23 mouse cellular contexts compared by ENCODE assay signal in genomic region chr6:136407608-136408192, GRCm38 (mm10). TPM values are rescaled to one million over a fixed set of nuclear protein-coding genes. Genes with fewer than 3 reads are reported as not detected.
DNase-seq lines count a peak whose midpoint lies in the region; ATAC-seq lines count a peak whose summit lies in the region.
"Had no signal": no experiment of that assay in that cellular context is flagged by ENCODE, and none has a peak within 500 bp of the region (broad histone marks: within the 10 kb centered on the region; RNA-seq: fewer than 3 reads in every experiment).

No protein-coding gene starts in this region.

- peak; percentile 72 for DNase-seq in heart, adult 11 months
- no peak for DNase-seq in heart, postnatal 36 days
- no peak for DNase-seq in hindbrain, embryonic 14.5 days (ENCODE audit: low spot score)
- no peak for DNase-seq in Muller cell, postnatal 12 days (ENCODE audit: inconsistent ontology term)
- no peak for DNase-seq in urinary bladder, postnatal 25 days (ENCODE audit: low spot score)
- DNase-seq: cerebellum, postnatal 25 days; heart, postnatal 10 days; right cerebral cortex, postnatal 4 days had no signal

- no peaks in the 10 kb centered on the region for H3K36me3 ChIP-seq in intestine, embryonic 16.5 days (ENCODE audit: control insufficient read depth, insufficient read depth, low read length)
- no peaks in the 10 kb centered on the region for H3K36me3 ChIP-seq in lung, embryonic 15.5 days
- H3K36me3 ChIP-seq in stomach, embryonic 16.5 days (ENCODE audit: control insufficient read depth, insufficient read depth, low read length), result no peaks in the 10 kb centered on the region
- H3K36me3 ChIP-seq in hindbrain, embryonic 14.5 days (replicated peaks; ENCODE audit: control insufficient read depth, insufficient read depth), result no peaks in the 10 kb centered on the region
- H3K36me3 ChIP-seq: embryonic facial prominence, embryonic 15.5 days; forebrain, embryonic 12.5 days; midbrain, embryonic 15.5 days had no signal

- H3K27ac ChIP-seq in intestine, embryonic 16.5 days (ENCODE audit: low read length), result no peak overlapping the region
- H3K27ac ChIP-seq in lung, embryonic 15.5 days, result peak overlapping the region; percentile 85
- H3K27ac ChIP-seq in stomach, embryonic 16.5 days (ENCODE audit: low read length), result peak overlapping the region; percentile 75
- no peak overlapping the region for H3K27ac ChIP-seq in hindbrain, embryonic 14.5 days
- H3K27ac ChIP-seq: embryonic facial prominence, embryonic 15.5 days; forebrain, embryonic 12.5 days; midbrain, embryonic 15.5 days had no signal

- H3K4me3 ChIP-seq in intestine, embryonic 16.5 days (ENCODE audit: low read length), result no peak overlapping the region
- no peak overlapping the region for H3K4me3 ChIP-seq in lung, embryonic 15.5 days
- no peak overlapping the region for H3K4me3 ChIP-seq in stomach, embryonic 16.5 days (replicated peaks; ENCODE audit: low read length)
- H3K4me3 ChIP-seq in hindbrain, embryonic 14.5 days (replicated peaks; ENCODE audit: low read length), result no peak overlapping the region
- H3K4me3 ChIP-seq: embryonic facial prominence, embryonic 15.5 days; forebrain, embryonic 12.5 days; midbrain, embryonic 15.5 days had no signal

- WGBS in intestine, embryonic 16.5 days, result 57% methylated on average over 2 of the region's 2 CpGs
- 50% methylated on average over 2 of the region's 2 CpGs for WGBS in lung, embryonic 15.5 days
- 55% methylated on average over 2 of the region's 2 CpGs for WGBS in stomach, embryonic 16.5 days
- WGBS in hindbrain, embryonic 14.5 days, result 89% methylated on average over 2 of the region's 2 CpGs

- H3K4me1 ChIP-seq in intestine, embryonic 16.5 days (ENCODE audit: control insufficient read depth, insufficient read depth, low read length), result no peaks in the 10 kb centered on the region
- H3K4me1 ChIP-seq in lung, embryonic 15.5 days, result no peaks in the 10 kb centered on the region
- no peaks in the 10 kb centered on the region for H3K4me1 ChIP-seq in stomach, embryonic 16.5 days (ENCODE audit: control insufficient read depth, insufficient read depth, low read length)
- no peaks in the 10 kb centered on the region for H3K4me1 ChIP-seq in hindbrain, embryonic 14.5 days (replicated peaks; ENCODE audit: control insufficient read depth, insufficient read depth, low read length)
- H3K4me1 ChIP-seq: embryonic facial prominence, embryonic 15.5 days; forebrain, embryonic 12.5 days; midbrain, embryonic 15.5 days had no signal

- peak; percentile 76 for ATAC-seq in intestine, embryonic 16.5 days
- ATAC-seq in lung, embryonic 15.5 days (ENCODE audit: borderline replicate concordance, extremely low read depth, low FRiP score, low TSS enrichment), result peak; percentile 91
- ATAC-seq in stomach, embryonic 16.5 days (ENCODE audit: insufficient read depth, low FRiP score), result peak; percentile 86
- ATAC-seq in hindbrain, embryonic 14.5 days (ENCODE audit: low FRiP score), result no peak
- ATAC-seq: activated CD4-positive, CD25-positive, alpha-beta regulatory T cell, adult 4 months; midbrain, embryonic 15.5 days had no signal

- no peak overlapping the region for H3K4me2 ChIP-seq in intestine, embryonic 16.5 days (ENCODE audit: low read depth, low read length)
- no peak overlapping the region for H3K4me2 ChIP-seq in lung, embryonic 15.5 days
- no peak overlapping the region for H3K4me2 ChIP-seq in stomach, embryonic 16.5 days (ENCODE audit: low read depth, low read length)
- no peak overlapping the region for H3K4me2 ChIP-seq in hindbrain, embryonic 14.5 days (replicated peaks)
- H3K4me2 ChIP-seq: embryonic facial prominence, embryonic 15.5 days; forebrain, embryonic 12.5 days; midbrain, embryonic 15.5 days had no signal

- intact Hi-C loops in heart, postnatal 36 days (cut with DNase I), result no loop called here

- H3K9me3 ChIP-seq in intestine, embryonic 16.5 days (ENCODE audit: control insufficient read depth, low read length), result no peaks in the 10 kb centered on the region
- no peaks in the 10 kb centered on the region for H3K9me3 ChIP-seq in lung, embryonic 15.5 days
- no peaks in the 10 kb centered on the region for H3K9me3 ChIP-seq in stomach, embryonic 16.5 days (replicated peaks; ENCODE audit: control insufficient read depth, low read length)
- no peaks in the 10 kb centered on the region for H3K9me3 ChIP-seq in hindbrain, embryonic 14.5 days (ENCODE audit: control insufficient read depth, low read length)
- H3K9me3 ChIP-seq: embryonic facial prominence, embryonic 15.5 days; forebrain, embryonic 12.5 days; midbrain, embryonic 15.5 days had no signal

- H3K27me3 ChIP-seq in intestine, embryonic 16.5 days (replicated peaks; ENCODE audit: control insufficient read depth, insufficient read depth, low read length), result no peaks in the 10 kb centered on the region
- no peaks in the 10 kb centered on the region for H3K27me3 ChIP-seq in lung, embryonic 15.5 days
- H3K27me3 ChIP-seq in stomach, embryonic 16.5 days (ENCODE audit: control insufficient read depth, insufficient read depth, low read length), result no peaks in the 10 kb centered on the region
- no peaks in the 10 kb centered on the region for H3K27me3 ChIP-seq in hindbrain, embryonic 14.5 days (ENCODE audit: control insufficient read depth, insufficient read depth, low read length)
- H3K27me3 ChIP-seq: embryonic facial prominence, embryonic 15.5 days; forebrain, embryonic 12.5 days; midbrain, embryonic 15.5 days had no signal

- no peak overlapping the region for H3K9ac ChIP-seq in intestine, embryonic 16.5 days (ENCODE audit: low read depth, low read length)
- H3K9ac ChIP-seq in lung, embryonic 15.5 days, result no peak overlapping the region
- H3K9ac ChIP-seq in stomach, embryonic 16.5 days (ENCODE audit: low read length), result no peak overlapping the region
- no peak overlapping the region for H3K9ac ChIP-seq in hindbrain, embryonic 14.5 days
- H3K9ac ChIP-seq: embryonic facial prominence, embryonic 15.5 days; forebrain, embryonic 12.5 days; midbrain, embryonic 15.5 days had no signal

RNA-seq across cellular contexts. Expression of gene E330021D16Rik, which starts 7.7 kb away (rescaled TPM):
- total RNA-seq in heart, postnatal 36 days (2021), result not detected
- polyA plus RNA-seq in intestine, embryonic 16.5 days (2015; fragmentation: Nextera tagmentation; extraction: Ambion mirVana), result not detected in 2 replicates
- 0.42 TPM in 1 of 2 replicates, not detected in the other for polyA plus RNA-seq in lung, embryonic 15.5 days (2015; fragmentation: Nextera tagmentation; extraction: Ambion mirVana)
- not detected in 2 replicates for polyA plus RNA-seq in stomach, embryonic 16.5 days (2015; fragmentation: Nextera tagmentation; extraction: Ambion mirVana)
- not detected in 2 replicates for polyA plus RNA-seq in hindbrain, embryonic 14.5 days (2014; fragmentation: Nextera tagmentation; extraction: Ambion mirVana)
- total RNA-seq: granulocyte monocyte progenitor cell, adult 5-6 weeks; heart, postnatal 10 days; layer of hippocampus, adult 8-10 months; left cerebral cortex, postnatal 10 days; liver, adult 2 months; megakaryocyte progenitor cell, adult 5-6 weeks; MEL had no signal
- polyA plus RNA-seq: C2C12; embryonic facial prominence, embryonic 15.5 days; forebrain, embryonic 12.5 days; midbrain, embryonic 15.5 days; urinary bladder, adult 2 months had no signal

Comparison
In these comparisons a context has a peak if more than half of its experiments do, and no peak if none do; other contexts are left out.
1. H3K27ac ChIP-seq: peak in lung, embryonic 15.5 days (single experiment) and stomach, embryonic 16.5 days (single experiment); none in intestine, embryonic 16.5 days (single experiment) and hindbrain, embryonic 14.5 days (single experiment).